Mouse (Mus musculus): ENCODE data around the gene Dlx1. TPM values are rescaled to one million over a fixed set of nuclear protein-coding genes. Genes with fewer than 3 reads are reported as not detected.

Gene Dlx1
- total and polyA plus RNA-seq, 3 experiments: 0.11 to 0.27 (median 0.21) TPM

DNA sequence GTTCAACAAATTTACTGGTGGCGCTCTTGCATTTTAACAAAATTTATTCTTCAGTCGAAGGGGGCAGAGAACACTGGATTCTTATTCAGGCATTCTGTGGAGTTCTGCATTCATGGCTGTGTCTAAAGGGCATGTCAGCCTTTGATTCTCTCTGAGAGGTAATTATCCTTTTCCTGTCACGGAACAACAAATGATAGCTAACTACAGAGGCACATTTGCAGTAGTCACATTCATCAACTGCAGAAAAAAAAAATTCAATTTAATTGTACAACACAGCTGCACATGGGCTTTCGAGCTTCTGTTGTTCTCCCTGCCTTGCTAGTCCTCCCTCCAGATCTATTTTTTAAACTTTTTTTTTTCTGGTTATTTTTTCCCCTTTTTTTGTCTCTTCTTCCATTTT lies 10.9 kb upstream of the Dlx1 start:
- DNase-seq (ENCODE audit: extremely low read depth): no peak
- Histone ChIP-seq H3K79me2 (replicated peaks; ENCODE audit: control insufficient read depth, extremely low read depth, insufficient read depth, poor library complexity, severe bottlenecking) (no peaks in the 10 kb centered on the region), H3K9ac (ENCODE audit: insufficient read depth, low read depth) (no peak overlapping the region), H3K27ac (ENCODE audit: insufficient read depth, low read depth) (no peak overlapping the region), H3K4me2 (ENCODE audit: insufficient read depth, low read depth, poor library complexity, severe bottlenecking) (no peak overlapping the region), H3K4me3 (replicated peaks in 1 of 3; ENCODE audit: low read depth in 2 of 3, low read length in 2 of 3, poor library complexity in 1 of 3) (no peak overlapping the region), H3K27me3 (replicated peaks) (no peaks in the 10 kb centered on the region), H3K9me3 (replicated peaks; ENCODE audit: low read length) (no peaks in the 10 kb centered on the region), H3K4me1 (ENCODE audit: control insufficient read depth in 1 of 2, insufficient read depth in 2 of 2) (no peaks in the 10 kb centered on the region), H3K36me3 (replicated peaks in 1 of 2; ENCODE audit: control insufficient read depth in 1 of 2, insufficient read depth in 1 of 2, low read length in 1 of 2) (peaks cover 0 to 12% of the 10 kb centered on the region in 2 experiments)
- in situ Hi-C loops (cut with MboI; ENCODE audit: low pct_ligation_motif_present, low pct_unique_long_range_greater_than_20kb, low sequenced_read_pairs) (no loop called here), dilution Hi-C loops (cut with MboI; ENCODE audit: extremely low pct_ligation_motif_present, extremely low pct_unique_long_range_greater_than_20kb, low sequenced_read_pairs) (no loop called here)
- TF ChIP-seq NRF1 (IDR thresholded peaks at IDR 0.05; ENCODE audit: low read depth, low read length): no peak
- no peak for TF ChIP-seq SMC3 (IDR thresholded peaks at IDR 0.05; ENCODE audit: low read depth, low read length)
- TF ChIP-seq SIN3A (IDR thresholded peaks at IDR 0.05; ENCODE audit: low read length): no peak
- no peak for TF ChIP-seq JUND (conservative IDR thresholded peaks at IDR 0.05; ENCODE audit: low read depth, low read length)
- TF ChIP-seq ZNF384 (IDR thresholded peaks at IDR 0.05; ENCODE audit: low read depth, low read length): no peak
- TF ChIP-seq TCF12 (IDR thresholded peaks at IDR 0.05; ENCODE audit: low read depth, low read length): no peak
- no peak for TF ChIP-seq IRF4 (IDR thresholded peaks at IDR 0.05; ENCODE audit: low read depth, low read length)

DNA sequence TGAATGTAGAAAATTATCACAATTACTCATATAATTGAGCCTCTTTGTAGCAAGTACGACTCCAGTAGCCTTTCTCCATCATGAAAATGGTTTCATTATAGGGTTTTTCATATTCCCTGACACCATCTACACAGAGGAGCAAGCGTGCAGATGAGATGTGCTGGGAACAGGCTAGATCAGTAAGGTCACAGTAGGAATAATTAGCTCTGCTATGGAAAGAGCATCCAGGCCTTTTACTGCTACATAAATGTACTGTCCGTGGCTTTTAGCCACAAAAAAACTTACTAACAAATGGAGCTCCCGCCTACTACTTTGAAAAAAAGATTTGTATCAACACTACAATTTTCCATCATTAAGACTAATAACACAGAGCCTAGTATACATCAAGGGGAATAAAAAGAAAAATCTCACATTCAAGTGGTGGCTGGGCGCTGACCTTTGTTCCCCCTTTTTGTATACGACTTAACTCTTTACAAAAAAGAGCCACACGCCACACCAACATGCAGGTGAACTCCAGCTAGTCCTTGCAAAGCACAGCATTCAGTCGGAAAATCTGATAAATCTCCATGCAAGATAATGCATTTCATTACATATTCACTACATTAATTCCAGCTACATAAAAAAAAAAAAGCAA lies 10.3 kb upstream of the Dlx1 start:
- Histone ChIP-seq H3K9me3 (replicated peaks; ENCODE audit: low read length) (no peaks in the 10 kb centered on the region), H3K27me3 (replicated peaks) (no peaks in the 10 kb centered on the region), H3K27ac (ENCODE audit: insufficient read depth, low read depth) (no peak overlapping the region), H3K36me3 (replicated peaks in 1 of 2; ENCODE audit: control insufficient read depth in 1 of 2, insufficient read depth in 1 of 2, low read length in 1 of 2) (peaks cover 0 to 6% of the 10 kb centered on the region in 2 experiments), H3K4me3 (replicated peaks in 1 of 3; ENCODE audit: low read depth in 2 of 3, low read length in 2 of 3, poor library complexity in 1 of 3) (no peak overlapping the region), H3K79me2 (replicated peaks; ENCODE audit: control insufficient read depth, extremely low read depth, insufficient read depth, poor library complexity, severe bottlenecking) (no peaks in the 10 kb centered on the region), H3K4me2 (ENCODE audit: insufficient read depth, low read depth, poor library complexity, severe bottlenecking) (no peak overlapping the region), H3K9ac (ENCODE audit: insufficient read depth, low read depth) (no peak overlapping the region), H3K4me1 (ENCODE audit: control insufficient read depth in 1 of 2, insufficient read depth in 2 of 2) (peaks cover 0 to 1% of the 10 kb centered on the region in 2 experiments; a peak in 1 of 4 replicates)
- no peak for DNase-seq (ENCODE audit: extremely low read depth)
- no peak for TF ChIP-seq MEF2A (IDR thresholded peaks at IDR 0.05; ENCODE audit: borderline replicate concordance, low read depth, low read length)
- in situ Hi-C loops (cut with MboI; ENCODE audit: low pct_ligation_motif_present, low pct_unique_long_range_greater_than_20kb, low sequenced_read_pairs): no loop called here
- dilution Hi-C loops (cut with MboI; ENCODE audit: extremely low pct_ligation_motif_present, extremely low pct_unique_long_range_greater_than_20kb, low sequenced_read_pairs): no loop called here

DNA sequence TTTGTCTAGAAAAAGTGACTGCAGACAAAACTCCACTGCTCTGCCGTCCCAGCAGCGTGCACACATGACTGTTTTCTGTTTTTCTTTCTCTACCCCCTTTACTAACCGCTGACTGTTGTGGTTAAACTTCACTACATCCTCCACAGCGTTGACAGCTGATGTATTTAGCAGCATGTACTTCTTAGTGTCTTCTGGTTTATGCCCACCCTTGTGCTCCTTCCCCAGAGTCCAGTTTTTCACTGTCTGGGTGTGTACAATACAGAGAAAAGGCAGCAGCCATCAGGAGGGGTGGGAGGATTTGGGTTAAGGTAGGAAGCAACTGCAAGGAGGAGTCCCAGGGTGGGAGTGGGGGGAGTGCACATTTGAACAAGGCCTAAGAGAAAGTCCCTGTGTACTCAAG lies 5.0 kb upstream of the Dlx1 start:
- Histone ChIP-seq H3K4me2 (ENCODE audit: insufficient read depth, low read depth, poor library complexity, severe bottlenecking) (no peak overlapping the region), H3K27ac (ENCODE audit: insufficient read depth, low read depth) (no peak overlapping the region), H3K27me3 (replicated peaks) (no peaks in the 10 kb centered on the region), H3K9ac (ENCODE audit: insufficient read depth, low read depth) (no peak overlapping the region), H3K36me3 (replicated peaks in 1 of 2; ENCODE audit: control insufficient read depth in 1 of 2, insufficient read depth in 1 of 2, low read length in 1 of 2) (peaks cover 0 to 2% of the 10 kb centered on the region in 2 experiments), H3K79me2 (replicated peaks; ENCODE audit: control insufficient read depth, extremely low read depth, insufficient read depth, poor library complexity, severe bottlenecking) (no peaks in the 10 kb centered on the region), H3K4me1 (ENCODE audit: control insufficient read depth in 1 of 2, insufficient read depth in 2 of 2) (peaks cover 0 to 10% of the 10 kb centered on the region in 2 experiments; a peak in 2 of 4 replicates), H3K9me3 (replicated peaks; ENCODE audit: low read length) (no peaks in the 10 kb centered on the region), H3K4me3 (replicated peaks in 1 of 3; ENCODE audit: low read depth in 2 of 3, low read length in 2 of 3, poor library complexity in 1 of 3) (no peak overlapping the region)
- TF ChIP-seq POLR2A (IDR thresholded peaks at IDR 0.05; ENCODE audit: low read depth, low read length): no peak
- in situ Hi-C loops (cut with MboI; ENCODE audit: low pct_ligation_motif_present, low pct_unique_long_range_greater_than_20kb, low sequenced_read_pairs) (no loop called here), dilution Hi-C loops (cut with MboI; ENCODE audit: extremely low pct_ligation_motif_present, extremely low pct_unique_long_range_greater_than_20kb, low sequenced_read_pairs) (no loop called here)
- no peak for DNase-seq (ENCODE audit: extremely low read depth)
